Comparison of ENCODE assay signal across 34 mouse cellular contexts in the genomic region with DNA sequence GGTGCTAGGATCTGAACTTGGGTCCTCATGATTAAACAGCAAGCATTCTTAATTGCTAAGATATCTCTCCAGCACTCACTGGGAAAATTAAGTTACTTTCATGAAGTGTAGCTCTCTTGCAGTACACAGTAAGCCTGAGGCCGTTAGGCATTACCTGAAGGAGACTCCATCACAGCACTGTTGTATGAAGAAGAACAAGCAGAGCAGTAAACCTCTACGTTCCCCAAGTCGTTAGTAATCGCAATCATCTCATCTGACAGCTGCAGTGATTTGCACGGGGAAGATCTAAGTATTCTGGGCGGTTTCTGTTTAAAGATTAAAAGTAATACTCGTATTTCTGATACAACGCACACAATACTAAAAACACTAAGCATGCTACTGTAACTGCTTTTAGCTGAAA.
"Had no signal": no experiment of that assay in that cellular context is flagged by ENCODE, and none has a peak within 500 bp of the region (broad histone marks: within the 10 kb centered on the region; RNA-seq: fewer than 3 reads in every experiment).

No protein-coding gene starts in this region.

- H3K27ac ChIP-seq: heart, embryonic 10.5 days; heart, embryonic 13.5 days; heart, embryonic 15.5 days; hindbrain, embryonic 10.5 days; hindbrain, embryonic 12.5 days; hindbrain, embryonic 13.5 days; hindbrain, embryonic 14.5 days; hindbrain, embryonic 15.5 days; hindbrain, postnatal 0 days; intestine, embryonic 15.5 days; kidney, embryonic 15.5 days; kidney, postnatal 0 days; layer of hippocampus, adult 2 months had no signal

- H3K9me3 ChIP-seq: heart, embryonic 10.5 days; heart, embryonic 13.5 days; heart, embryonic 15.5 days; hindbrain, embryonic 10.5 days; hindbrain, embryonic 12.5 days; hindbrain, embryonic 13.5 days; hindbrain, embryonic 15.5 days; intestine, embryonic 15.5 days; kidney, embryonic 15.5 days had no signal

- ATAC-seq: hindbrain, embryonic 16.5 days; hindbrain, postnatal 0 days; inflammation-experienced regulatory T-cells, adult 6 months; intestine, embryonic 15.5 days; intestine, embryonic 16.5 days; intestine, postnatal 0 days had no signal

- H3K9ac ChIP-seq: heart, embryonic 13.5 days; heart, embryonic 15.5 days; hindbrain, embryonic 12.5 days; hindbrain, embryonic 13.5 days; hindbrain, embryonic 14.5 days; hindbrain, embryonic 15.5 days; intestine, embryonic 15.5 days; kidney, embryonic 15.5 days had no signal

- H3K4me2 ChIP-seq: heart, embryonic 11.5 days; heart, embryonic 13.5 days; heart, embryonic 15.5 days; hindbrain, embryonic 12.5 days; hindbrain, embryonic 13.5 days; hindbrain, embryonic 14.5 days; hindbrain, embryonic 15.5 days; intestine, embryonic 15.5 days; kidney, embryonic 15.5 days had no signal

- DNase-seq: heart, postnatal 10 days; heart, postnatal 14 days; heart, postnatal 36 days; heart, postnatal 4 days; kidney, adult 11 months; kidney, adult 18-20 months; kidney, adult 2 months; kidney, adult 8-10 months; kidney, adult 9 months; kidney, postnatal 10 days; kidney, postnatal 14 days; kidney, postnatal 25 days; kidney, postnatal 36 days; kidney, postnatal 4 days; layer of hippocampus, adult 9-11 months; layer of hippocampus, postnatal 36 days had no signal

- H3K4me3 ChIP-seq: heart, embryonic 10.5 days; heart, embryonic 13.5 days; heart, embryonic 15.5 days; hindbrain, embryonic 10.5 days; hindbrain, embryonic 12.5 days; hindbrain, embryonic 13.5 days; hindbrain, embryonic 15.5 days; intestine, embryonic 15.5 days; kidney, embryonic 15.5 days; layer of hippocampus, adult 2 months had no signal

- H3K27me3 ChIP-seq: heart, embryonic 13.5 days; heart, embryonic 15.5 days; hindbrain, embryonic 12.5 days; hindbrain, embryonic 13.5 days; hindbrain, embryonic 15.5 days; intestine, embryonic 15.5 days; kidney, embryonic 15.5 days had no signal

- H3K4me1 ChIP-seq: heart, embryonic 10.5 days; heart, embryonic 13.5 days; heart, embryonic 15.5 days; hindbrain, embryonic 10.5 days; hindbrain, embryonic 12.5 days; hindbrain, embryonic 13.5 days; hindbrain, embryonic 15.5 days; intestine, embryonic 15.5 days; kidney, embryonic 15.5 days had no signal
